Mouse (Mus musculus) E14TG2a.4 (cell line): ENCODE results near the gene Tmem266.

Source experiments
- CTCF ChIP-seq: conservative IDR thresholded peaks from 2 replicates; pipeline ENCODE4 v1.5.1; 2014; ENCODE audit warnings: low read length
- POU5F1 ChIP-seq: IDR thresholded peaks from 2 replicates; pipeline ENCODE4 v1.6.1; 2014; ENCODE audit warnings: low read length, borderline replicate concordance

DNA sequence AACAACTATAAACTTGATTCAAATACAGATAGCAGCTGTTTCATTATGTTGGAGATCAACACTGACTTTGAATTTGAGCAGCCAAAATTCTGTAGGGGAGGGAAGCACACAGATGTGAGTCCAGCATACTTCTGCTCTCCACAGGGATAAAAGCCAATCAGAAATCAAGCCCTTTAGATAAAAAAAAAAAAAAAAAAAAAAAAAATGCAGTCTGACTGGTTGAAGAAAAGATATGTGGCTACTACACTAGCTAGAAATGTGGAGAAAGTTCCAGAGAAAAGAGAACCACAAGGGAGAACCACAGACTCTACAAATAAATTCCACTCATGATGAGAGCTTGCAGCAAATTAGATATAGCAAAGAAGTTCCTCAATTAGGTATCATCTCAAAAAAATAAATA is 152.0 kb downstream of the Tmem266 start:
- TF ChIP-seq CTCF, result no peak
- TF ChIP-seq POU5F1, result no peak
